Mouse (Mus musculus) layer of hippocampus, adult 11-12 months (tissue): Measurements from ENCODE around the gene Sema4f.

ENCODE experiments used
- DNase-seq: peaks from one replicate; pipeline ENCODE4 v3.0.0; 2022; ENCODE audit warnings: low spot score

The Sema4f gene

GRCm38 (mm10) chr6:82868476-82868875, 71.1 kb downstream of the Sema4f start:
- DNase-seq, result no peak

GRCm38 (mm10) chr6:82863380-82863874, 76.1 kb downstream of the Sema4f start:
- DNase-seq, result peak; percentile 25

GRCm38 (mm10) chr6:82862475-82862874, 77.1 kb downstream of the Sema4f start:
- DNase-seq, result no peak

GRCm38 (mm10) chr6:82862042-82862441, 77.5 kb downstream of the Sema4f start:
- DNase-seq, result no peak
